Mouse (Mus musculus): ENCODE measurements around the gene Adcy9. TPM values are rescaled to one million over a fixed set of nuclear protein-coding genes. Genes with fewer than 3 reads are reported as not detected.

The Adcy9 gene
- polyA plus RNA-seq, 1 experiment from 2014 or later: 0.66 TPM

DNA sequence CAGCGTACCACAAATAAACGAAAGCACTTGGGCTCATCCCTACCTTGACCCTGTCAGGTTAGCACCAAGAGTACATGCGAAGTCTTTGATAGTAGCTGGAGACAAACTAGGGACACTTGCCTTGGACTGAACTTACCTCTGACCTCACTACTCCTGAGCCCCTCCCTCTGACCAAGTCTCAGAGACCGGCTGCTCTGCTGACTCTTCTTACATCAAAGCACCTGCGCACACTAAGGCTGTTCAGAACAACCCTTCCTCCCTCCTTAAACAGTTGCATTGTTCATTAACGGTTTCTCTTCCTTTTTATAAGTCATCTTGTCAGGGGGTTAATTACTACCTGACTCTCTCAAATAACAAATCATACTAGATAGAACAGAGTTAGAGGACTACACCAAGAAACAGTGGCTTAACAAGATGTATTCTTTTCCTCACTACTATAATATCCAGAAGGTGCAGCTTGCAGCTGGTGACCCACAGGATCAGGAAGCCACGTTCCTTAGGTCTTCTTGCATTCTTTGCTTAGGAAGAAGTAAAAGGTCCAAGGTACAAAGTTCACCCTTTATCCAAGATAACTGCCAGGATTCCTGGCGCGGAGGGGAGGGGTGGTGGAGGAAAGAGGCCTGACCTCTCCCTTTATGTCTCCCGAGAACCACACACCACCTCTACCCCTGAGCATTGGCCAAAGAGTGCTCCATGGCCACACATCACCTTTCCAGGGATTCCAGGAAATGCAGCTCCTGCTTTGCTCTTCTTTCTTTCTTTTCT lies 19.2 kb upstream of the Adcy9 start:
- Histone ChIP-seq H3K4me3 (replicated peaks) (no peak overlapping the region), H3K36me3 (no peaks in the 10 kb centered on the region), H3K27me3 (no peaks in the 10 kb centered on the region), H3K27ac (no peak overlapping the region), H3K9me3 (replicated peaks) (no peaks in the 10 kb centered on the region), H3K4me1 (replicated peaks) (no peaks in the 10 kb centered on the region), H3K4me2 (no peak overlapping the region), H3K9ac (no peak overlapping the region)
- no peak for DNase-seq
- no peak for ATAC-seq (ENCODE audit: low read depth)
- WGBS (ENCODE audit: insufficient replicate concordance): 63% methylated on average over 10 of the region's 10 CpGs

DNA sequence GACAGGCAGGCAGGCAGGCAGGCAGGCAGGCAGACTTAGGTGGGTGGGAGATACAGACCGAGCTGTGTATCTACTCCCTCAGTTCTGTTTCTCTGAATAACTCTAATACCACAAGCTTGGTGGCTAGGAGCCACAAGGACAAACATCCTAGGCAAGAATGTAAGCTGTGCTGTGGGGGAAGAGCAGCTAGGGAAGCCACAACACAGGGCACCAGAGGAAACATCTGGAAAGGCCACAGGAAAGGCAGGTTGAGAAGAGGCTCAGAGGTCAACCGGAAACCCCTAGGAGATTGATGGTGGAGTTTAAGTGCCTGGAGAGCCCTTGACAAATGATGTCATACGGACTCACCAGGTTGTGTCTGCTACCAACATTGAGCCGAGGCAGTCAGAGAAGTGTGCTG lies 16.4 kb upstream of the Adcy9 start:
- Histone ChIP-seq H3K4me3 (replicated peaks) (no peak overlapping the region), H3K4me2 (no peak overlapping the region), H3K9ac (no peak overlapping the region), H3K27me3 (no peaks in the 10 kb centered on the region), H3K27ac (no peak overlapping the region), H3K9me3 (replicated peaks) (no peaks in the 10 kb centered on the region), H3K36me3 (no peaks in the 10 kb centered on the region), H3K4me1 (replicated peaks) (no peaks in the 10 kb centered on the region)
- 21% methylated on average over 4 of the region's 4 CpGs for WGBS (ENCODE audit: insufficient replicate concordance)
- ATAC-seq (ENCODE audit: low read depth) (no peak), DNase-seq (no peak)

DNA sequence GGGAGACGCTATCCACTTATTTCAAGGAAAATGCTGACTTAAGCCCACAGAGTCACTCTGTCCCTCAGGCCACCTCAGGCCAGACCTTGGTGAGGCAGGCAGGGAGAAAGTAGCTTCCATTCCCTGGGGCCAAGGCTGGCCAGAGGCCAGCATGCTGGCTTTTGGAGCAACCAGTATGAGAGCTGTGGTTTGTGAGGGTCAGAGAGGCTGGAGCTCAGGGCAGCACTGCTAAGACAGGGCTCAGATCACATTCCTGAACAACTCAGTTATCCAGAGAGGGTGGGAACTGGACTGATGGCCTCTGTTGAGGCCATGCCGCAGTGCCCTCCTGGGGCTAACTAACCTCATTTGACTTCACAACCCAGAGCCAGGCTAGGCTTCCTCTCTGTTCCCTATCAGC lies 15.1 kb upstream of the Adcy9 start:
- Histone ChIP-seq H3K27me3 (no peaks in the 10 kb centered on the region), H3K27ac (no peak overlapping the region), H3K9ac (no peak overlapping the region), H3K36me3 (no peaks in the 10 kb centered on the region), H3K4me3 (replicated peaks) (no peak overlapping the region), H3K4me2 (no peak overlapping the region), H3K9me3 (replicated peaks) (no peaks in the 10 kb centered on the region), H3K4me1 (replicated peaks) (no peaks in the 10 kb centered on the region)
- DNase-seq (no peak), ATAC-seq (ENCODE audit: low read depth) (no peak)
- 84% methylated on average over 2 of the region's 2 CpGs for WGBS (ENCODE audit: insufficient replicate concordance)

DNA sequence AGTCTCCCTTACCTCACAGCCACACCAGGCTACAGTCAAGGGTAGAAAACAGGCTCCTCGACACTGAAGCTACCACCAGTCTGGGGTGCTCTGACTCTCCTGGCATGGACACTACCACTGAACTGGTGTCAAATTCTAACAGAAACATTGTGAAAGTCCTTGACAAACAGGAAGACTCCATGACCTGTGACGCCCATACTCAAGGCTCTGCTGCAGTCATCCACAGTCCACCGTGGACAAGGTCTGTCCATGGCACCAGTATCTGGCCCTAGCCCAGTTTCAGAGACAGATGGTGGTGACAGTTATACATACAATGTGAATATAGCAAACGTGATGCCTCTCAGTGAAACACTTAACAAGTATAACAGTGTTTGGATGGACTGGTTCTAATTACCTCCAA lies 11.5 kb upstream of the Adcy9 start:
- H3K27me3 ChIP-seq: no peaks in the 10 kb centered on the region
- no peak for ATAC-seq (ENCODE audit: low read depth)

DNA sequence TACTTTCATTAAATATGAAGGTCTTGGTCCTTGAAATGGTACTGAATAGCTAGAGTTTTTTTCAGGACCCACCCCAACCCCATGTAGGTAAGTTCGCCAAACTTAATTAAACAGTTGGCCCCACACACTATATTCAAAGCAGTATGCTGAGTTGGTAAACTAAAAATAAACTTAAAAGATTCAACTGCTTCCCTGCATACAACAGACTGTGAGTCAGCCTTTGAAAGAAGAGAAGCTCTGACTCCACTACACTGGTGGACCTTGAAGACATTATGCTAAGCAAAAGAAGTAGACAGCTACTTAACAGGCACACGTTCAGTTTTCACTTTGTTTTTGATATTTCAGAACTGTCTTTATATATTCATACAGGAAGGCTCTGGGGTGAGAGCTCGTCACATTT lies 10.7 kb upstream of the Adcy9 start:
- Histone ChIP-seq H3K36me3 (no peaks in the 10 kb centered on the region), H3K4me3 (replicated peaks) (no peak overlapping the region), H3K9ac (no peak overlapping the region), H3K27me3 (0 out of 2 replicates have a peak, but pooled peaks cover 3% of the 10 kb centered on the region), H3K27ac (no peak overlapping the region), H3K4me2 (no peak overlapping the region), H3K9me3 (replicated peaks) (no peaks in the 10 kb centered on the region), H3K4me1 (replicated peaks) (no peaks in the 10 kb centered on the region)
- no peak for DNase-seq
- ATAC-seq (ENCODE audit: low read depth): no peak
- 62% methylated on average over 3 of the region's 3 CpGs for WGBS (ENCODE audit: insufficient replicate concordance)

More for the DNA sequence above, 11.5 kb upstream of the Adcy9 start:
- no peaks in the 10 kb centered on the region for H3K4me1 ChIP-seq (replicated peaks)
- H3K4me2 ChIP-seq: no peak overlapping the region
- H3K9me3 ChIP-seq (replicated peaks): no peaks in the 10 kb centered on the region
- H3K9ac ChIP-seq: no peak overlapping the region
- H3K27ac ChIP-seq: no peak overlapping the region
- H3K4me3 ChIP-seq (replicated peaks): no peak overlapping the region
- H3K36me3 ChIP-seq: no peaks in the 10 kb centered on the region
- DNase-seq: no peak
- WGBS (ENCODE audit: insufficient replicate concordance): 54% methylated on average over 4 of the region's 4 CpGs

DNA sequence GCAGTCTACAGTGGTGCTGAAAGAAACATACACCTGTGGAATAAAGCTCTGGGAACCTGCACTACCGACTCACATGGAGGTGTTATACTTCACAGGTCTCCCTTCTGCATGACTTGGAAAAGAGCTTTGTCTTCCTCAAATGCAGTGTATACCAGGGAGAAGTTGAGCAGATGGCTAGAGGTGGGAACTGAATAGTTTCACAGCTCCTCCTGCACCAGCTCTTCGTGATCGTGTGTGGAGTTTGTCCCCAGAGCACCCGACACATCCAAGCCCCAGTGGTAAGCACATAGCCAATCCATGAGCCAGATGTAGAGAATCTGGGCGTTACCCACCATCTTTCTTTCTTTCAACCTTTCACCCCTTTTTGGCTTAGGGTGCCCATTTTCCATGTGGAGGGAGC lies 9.9 kb upstream of the Adcy9 start:
- H3K9ac ChIP-seq: no peak overlapping the region
- no peak for ATAC-seq (ENCODE audit: low read depth)

DNA sequence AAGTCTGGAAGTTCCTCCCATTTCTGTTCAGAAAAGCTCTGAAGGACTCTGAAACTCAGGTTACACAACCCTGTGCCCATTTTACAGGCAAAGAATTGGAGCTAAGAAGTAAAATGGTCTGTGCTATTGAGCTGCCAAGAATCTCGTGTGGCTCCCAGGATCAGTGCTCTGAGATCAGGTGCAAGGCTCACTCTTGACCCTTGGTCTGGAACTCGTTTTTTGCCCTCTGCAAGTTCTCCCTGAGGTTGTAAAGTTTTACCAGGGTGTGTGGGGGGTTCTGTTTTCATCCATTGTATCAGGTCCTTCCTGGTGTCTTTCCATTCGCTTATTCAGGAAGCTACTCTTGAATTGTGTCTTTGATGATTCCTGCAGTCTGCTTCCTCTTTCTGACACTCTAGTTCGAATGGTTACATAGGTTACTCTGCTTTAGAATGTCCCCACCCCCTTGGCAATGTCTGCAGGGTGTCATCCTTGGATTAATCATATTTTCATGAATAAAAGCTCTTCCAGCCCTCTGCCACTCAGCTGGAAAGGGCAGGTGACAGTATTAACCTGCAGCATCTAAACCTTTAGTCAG lies 5.4 kb upstream of the Adcy9 start:
- H3K9me3 ChIP-seq (replicated peaks): no peaks in the 10 kb centered on the region
- 14% methylated on average over 4 of the region's 4 CpGs for WGBS (ENCODE audit: insufficient replicate concordance)

More for the DNA sequence above, 9.9 kb upstream of the Adcy9 start:
- Histone ChIP-seq H3K36me3 (no peaks in the 10 kb centered on the region), H3K4me3 (replicated peaks) (no peak overlapping the region), H3K27me3 (0 out of 2 replicates have a peak, but pooled peaks cover 3% of the 10 kb centered on the region), H3K27ac (no peak overlapping the region), H3K4me1 (replicated peaks) (no peaks in the 10 kb centered on the region), H3K4me2 (no peak overlapping the region), H3K9me3 (replicated peaks) (no peaks in the 10 kb centered on the region)
- WGBS (ENCODE audit: insufficient replicate concordance): 62% methylated on average over 5 of the region's 5 CpGs
- DNase-seq: no peak

DNA sequence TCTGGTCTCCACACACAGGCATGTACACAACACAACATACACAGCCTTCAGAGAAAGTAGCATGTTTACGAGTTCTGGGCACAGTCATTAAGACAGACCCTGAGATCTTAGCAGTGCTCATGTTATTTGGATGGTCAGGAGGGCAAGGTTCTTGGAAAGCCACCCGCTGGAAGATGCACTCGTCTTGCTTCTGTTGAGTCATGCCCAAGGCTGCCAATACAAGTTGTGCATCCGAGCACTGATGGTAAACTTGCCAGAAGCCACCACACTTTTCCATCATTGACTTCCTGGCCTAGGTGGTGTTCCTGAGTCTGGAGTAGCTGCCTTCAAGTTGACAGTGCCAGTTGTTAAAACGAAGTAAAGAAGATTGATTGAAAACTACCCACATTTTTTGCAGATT lies 3.3 kb upstream of the Adcy9 start:
- ATAC-seq (ENCODE audit: low read depth) (no peak), DNase-seq (no peak)
- H3K4me1 ChIP-seq (replicated peaks): peaks cover 24% of the 10 kb centered on the region
- peaks cover 15% of the 10 kb centered on the region for H3K27me3 ChIP-seq
- H3K4me2 ChIP-seq: no peak overlapping the region
- no peak overlapping the region for H3K27ac ChIP-seq
- H3K9ac ChIP-seq: no peak overlapping the region
- H3K9me3 ChIP-seq (replicated peaks): no peaks in the 10 kb centered on the region
- H3K36me3 ChIP-seq: no peaks in the 10 kb centered on the region
- 60% methylated on average over 5 of the region's 5 CpGs for WGBS (ENCODE audit: insufficient replicate concordance)
- no peak overlapping the region for H3K4me3 ChIP-seq (replicated peaks)

More for the DNA sequence above, 5.4 kb upstream of the Adcy9 start:
- ATAC-seq (ENCODE audit: low read depth) (no peak), DNase-seq (no peak)
- Histone ChIP-seq H3K9ac (no peak overlapping the region), H3K4me2 (no peak overlapping the region), H3K4me1 (replicated peaks) (peaks cover 3% of the 10 kb centered on the region), H3K27me3 (0 out of 2 replicates have a peak, but pooled peaks cover 3% of the 10 kb centered on the region), H3K27ac (no peak overlapping the region), H3K4me3 (replicated peaks) (no peak overlapping the region), H3K36me3 (no peaks in the 10 kb centered on the region)

DNA sequence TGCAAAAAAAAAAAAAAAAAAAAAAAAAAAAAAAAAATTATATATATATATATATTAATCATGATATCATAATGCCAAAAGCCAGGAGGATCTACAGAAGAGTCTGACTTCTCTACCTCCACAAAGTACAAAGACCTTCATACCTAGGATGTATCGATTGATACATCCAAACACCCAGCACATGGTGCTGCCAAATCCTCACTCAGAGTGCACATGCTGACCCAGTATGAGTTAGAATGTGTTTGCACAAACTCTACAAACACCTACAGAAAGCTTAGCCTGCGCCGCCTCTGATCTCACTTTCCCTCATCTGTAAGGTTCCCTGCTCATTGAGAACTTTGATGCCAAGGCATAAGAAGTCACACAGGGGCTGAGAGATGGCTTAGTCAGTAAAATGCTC lies 2.7 kb upstream of the Adcy9 start:
- no peak overlapping the region for H3K27ac ChIP-seq
- peaks cover 30% of the 10 kb centered on the region for H3K4me1 ChIP-seq (replicated peaks)
- H3K9ac ChIP-seq: no peak overlapping the region
- no peaks in the 10 kb centered on the region for H3K9me3 ChIP-seq (replicated peaks)
- no peak overlapping the region for H3K4me2 ChIP-seq
- DNase-seq: no peak
- H3K4me3 ChIP-seq (replicated peaks): no peak overlapping the region
- WGBS (ENCODE audit: insufficient replicate concordance): 79% methylated on average over 3 of the region's 3 CpGs
- no peaks in the 10 kb centered on the region for H3K36me3 ChIP-seq
- ATAC-seq (ENCODE audit: low read depth): no peak
- peaks cover 22% of the 10 kb centered on the region for H3K27me3 ChIP-seq

DNA sequence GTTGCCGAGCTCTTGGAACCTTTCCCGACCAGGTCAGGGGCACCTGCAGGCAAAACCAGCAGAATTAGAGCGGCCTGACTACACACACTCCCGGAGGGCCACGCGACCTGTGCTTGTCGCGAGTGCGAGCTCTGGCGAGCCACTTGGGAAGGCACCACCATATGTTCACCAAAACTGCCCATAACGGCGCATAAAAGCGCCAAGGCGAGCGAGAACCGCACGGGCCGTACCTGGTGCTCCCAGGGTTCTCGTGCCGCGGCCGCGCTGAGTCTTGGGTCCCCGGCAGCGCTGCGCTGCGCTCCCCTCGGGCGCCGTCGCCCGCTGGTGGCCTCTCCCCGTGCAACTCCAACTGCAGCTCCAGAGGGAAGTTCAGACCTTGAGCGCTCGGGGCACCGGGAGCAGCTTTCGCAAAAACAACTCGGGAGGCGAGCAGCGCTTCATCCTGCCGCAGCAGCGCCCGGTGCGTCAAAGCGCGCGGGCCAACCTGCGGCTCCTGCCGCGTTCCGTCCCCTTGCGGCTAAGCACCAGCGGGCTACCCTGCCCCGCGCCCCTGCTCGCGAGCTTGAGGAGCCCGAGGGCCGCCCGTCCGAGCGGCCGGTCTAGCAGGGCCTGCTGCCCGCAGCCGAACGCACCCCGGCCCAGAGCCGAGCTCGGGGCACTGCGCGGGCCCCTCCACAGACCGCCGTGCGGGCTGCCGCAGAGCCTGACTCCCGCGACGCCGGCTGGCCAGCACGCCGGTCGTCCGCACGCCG lies 576 bp downstream of the Adcy9 start:
- WGBS (ENCODE audit: insufficient replicate concordance): under 1% methylated on average over 84 of the region's 85 CpGs
- no peaks in the 10 kb centered on the region for H3K9me3 ChIP-seq (replicated peaks)
- H3K27ac ChIP-seq: peak overlapping the region; percentile 58
- peak overlapping the region; percentile 99 for H3K4me2 ChIP-seq
- peaks cover 60% of the 10 kb centered on the region for H3K4me1 ChIP-seq (replicated peaks)
- H3K36me3 ChIP-seq: no peaks in the 10 kb centered on the region
- H3K9ac ChIP-seq: peak overlapping the region; percentile 82
- peak overlapping the region; percentile 77 for H3K4me3 ChIP-seq (replicated peaks)
- ATAC-seq (ENCODE audit: low read depth) (peak; percentile 72), DNase-seq (peak; percentile 32)
- H3K27me3 ChIP-seq: peaks cover 23% of the 10 kb centered on the region

DNA sequence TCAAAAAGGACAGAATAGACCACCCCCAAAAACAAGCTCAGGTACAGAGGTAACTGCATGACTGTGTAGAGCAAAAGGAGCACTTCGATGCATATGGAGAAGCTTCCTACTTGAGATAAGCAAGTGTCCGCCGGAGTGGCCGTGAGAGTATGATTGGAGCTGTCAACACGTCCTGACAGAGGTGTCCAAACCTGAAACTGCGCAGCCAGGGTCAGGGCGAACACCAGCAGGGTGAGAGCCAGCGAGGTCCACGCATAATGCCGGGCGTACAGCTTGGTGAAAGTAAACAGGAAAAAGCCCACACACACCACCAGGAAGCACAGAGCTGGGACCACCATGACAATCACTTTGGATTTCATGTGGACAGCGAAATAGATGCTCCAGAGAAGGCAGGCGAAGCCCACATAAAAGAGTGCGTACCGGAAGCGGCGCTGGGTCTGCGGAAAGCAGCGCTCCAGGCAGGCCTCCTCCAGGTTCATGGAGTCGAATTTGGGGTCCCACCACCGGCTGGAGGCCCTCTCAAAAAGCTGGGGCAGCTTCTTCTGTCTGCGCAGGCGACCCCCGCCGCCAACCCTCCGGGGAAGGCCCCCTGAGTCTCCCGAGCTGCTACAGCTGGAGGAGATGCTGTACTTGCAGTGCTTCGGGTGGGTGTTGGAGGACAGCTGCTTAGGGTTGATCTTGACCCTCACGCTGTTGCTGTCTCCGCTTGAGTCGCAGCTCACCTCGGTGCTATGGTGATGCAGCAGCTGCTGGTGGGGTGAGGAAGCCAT lies 1.3 kb downstream of the Adcy9 start:
- peaks cover 23% of the 10 kb centered on the region for H3K27me3 ChIP-seq
- peaks cover 67% of the 10 kb centered on the region for H3K4me1 ChIP-seq (replicated peaks)
- H3K9me3 ChIP-seq (replicated peaks): no peaks in the 10 kb centered on the region
- ATAC-seq (ENCODE audit: low read depth): no peak; the same call in 1 of the 2 replicates
- H3K36me3 ChIP-seq: no peaks in the 10 kb centered on the region
- peak overlapping the region; percentile 99 for H3K4me2 ChIP-seq
- H3K27ac ChIP-seq: no peak overlapping the region
- peak overlapping the region; percentile 82 for H3K9ac ChIP-seq
- no peak for DNase-seq
- WGBS (ENCODE audit: insufficient replicate concordance): 12% methylated on average over 32 of the region's 32 CpGs
- peak overlapping the region; percentile 77 for H3K4me3 ChIP-seq (replicated peaks)
